Mouse (Mus musculus) hindbrain, embryonic 14.5 days (tissue): ENCODE results near the gene Zfp385c. TPM values are rescaled to one million over a fixed set of nuclear protein-coding genes. Genes with fewer than 3 reads are reported as not detected.

Source experiments
- ATAC-seq: fragments of 200-750 bp; cut with Nextera tagmentation; 2 replicates; pipeline ENCODE4 v1.8.0; 2017; ENCODE audit warnings: moderate number of reproducible peaks, mild to moderate bottlenecking, moderate TSS enrichment, moderate library complexity; ENCODE audit not compliant: low FRiP score
- DNase-seq: peaks from one replicate; pipeline ENCODE4 v3.0.0-alpha.2; 2015; ENCODE audit warnings: low spot score
- H3K27ac ChIP-seq: fragments of 300-500 bp; sonication (generic); 2 replicates; pipeline ENCODE4 v1.5.1; 2014; ENCODE audit warnings: mild to moderate bottlenecking, moderate library complexity
- H3K27me3 ChIP-seq: fragments of 300-500 bp; sonication (generic); 2 replicates; pipeline ENCODE4 v1.6.1; 2014; ENCODE audit warnings: mild to moderate bottlenecking, low read length, mixed read lengths; ENCODE audit not compliant: control insufficient read depth, insufficient read depth
- H3K36me3 ChIP-seq: fragments of 300-500 bp; sonication (generic); replicated peaks from 2 replicates; pipeline ENCODE4 v1.6.1; 2014; ENCODE audit not compliant: control insufficient read depth, insufficient read depth
- H3K4me1 ChIP-seq: fragments of 300-500 bp; sonication (generic); replicated peaks from 2 replicates; pipeline ENCODE4 v1.6.1; 2014; ENCODE audit warnings: antibody characterized with exemption, low read length, mixed read lengths; ENCODE audit not compliant: control insufficient read depth, insufficient read depth
- H3K4me2 ChIP-seq: fragments of 300-500 bp; sonication (generic); replicated peaks from 2 replicates; pipeline ENCODE4 v1.6.1; 2014; ENCODE audit warnings: mild to moderate bottlenecking, moderate library complexity
- H3K4me3 ChIP-seq: fragments of 300-500 bp; sonication (generic); replicated peaks from 2 replicates; pipeline ENCODE4 v1.5.1; 2014; ENCODE audit warnings: mild to moderate bottlenecking, low read length
- H3K9ac ChIP-seq: fragments of 300-500 bp; sonication (generic); 2 replicates; pipeline ENCODE4 v1.6.1; 2014
- H3K9me3 ChIP-seq: fragments of 300-500 bp; sonication (generic); 2 replicates; pipeline ENCODE4 v1.6.1; 2016; ENCODE audit warnings: low read length; ENCODE audit not compliant: control insufficient read depth
- WGBS: fragments of 180-500 bp; shearing (Covaris S2); extraction: QIAGEN DNeasy Blood & Tissue Kit; methylation state at CpG from one replicate; pipeline ENCODE4 v1.1.7; 2014; 5-methylcytosine and 5-hydroxymethylcytosine counted together
- polyA plus RNA-seq: library from polyadenylated mRNA; unstranded; fragments of >200 nt; fragmentation: Nextera tagmentation; extraction: Ambion mirVana; gene quantifications from 2 replicates; pipeline ENCODE4 v1.2.1, GENCODE M21; 2014

Zfp385c gene
- polyA plus RNA-seq, 1 experiment from 2014 or later = 0.20 TPM

GRCm38 (mm10) chr11:100730477-100731205, 38.4 kb upstream of the Zfp385c start:
- Histone ChIP-seq H3K4me3 (no peak overlapping the region), H3K4me2 (no peak overlapping the region), H3K9me3 (no peaks in the 10 kb centered on the region), H3K27ac (no peak overlapping the region), H3K27me3 (no peaks in the 10 kb centered on the region), H3K36me3 (peaks cover 13% of the 10 kb centered on the region), H3K9ac (no peak overlapping the region), H3K4me1 (no peaks in the 10 kb centered on the region)
- WGBS = 85% methylated on average over 6 of the region's 6 CpGs
- no peak for DNase-seq
- no peak for ATAC-seq

GRCm38 (mm10) chr11:100729976-100730375, 37.7 kb upstream of the Zfp385c start:
- H3K4me1 ChIP-seq = no peaks in the 10 kb centered on the region
- ATAC-seq (no peak), DNase-seq (no peak)
- H3K36me3 ChIP-seq = peaks cover 13% of the 10 kb centered on the region
- no peak overlapping the region for H3K4me3 ChIP-seq
- no peaks in the 10 kb centered on the region for H3K27me3 ChIP-seq
- H3K9ac ChIP-seq = no peak overlapping the region
- no peaks in the 10 kb centered on the region for H3K9me3 ChIP-seq
- WGBS = 90% methylated on average over 4 of the region's 4 CpGs
- no peak overlapping the region for H3K4me2 ChIP-seq
- H3K27ac ChIP-seq = no peak overlapping the region

- 92% methylated on average over 6 of the region's 6 CpGs for WGBS
- no peak for ATAC-seq
- Histone ChIP-seq H3K27ac (no peak overlapping the region), H3K9ac (no peak overlapping the region), H3K36me3 (peaks cover 13% of the 10 kb centered on the region), H3K4me3 (no peak overlapping the region), H3K4me1 (no peaks in the 10 kb centered on the region), H3K27me3 (no peaks in the 10 kb centered on the region), H3K4me2 (no peak overlapping the region), H3K9me3 (no peaks in the 10 kb centered on the region)
- DNase-seq = no peak
Observed at GRCm38 (mm10) chr11:100728601-100729000, 36.3 kb upstream of the Zfp385c start.

- Histone ChIP-seq H3K4me2 (no peak overlapping the region), H3K27me3 (no peaks in the 10 kb centered on the region), H3K4me3 (no peak overlapping the region), H3K9ac (no peak overlapping the region), H3K36me3 (peaks cover 13% of the 10 kb centered on the region), H3K4me1 (peaks cover 4% of the 10 kb centered on the region; the same call in 1 of the 2 replicates), H3K9me3 (no peaks in the 10 kb centered on the region), H3K27ac (no peak overlapping the region)
- WGBS = 91% methylated on average over 3 of the region's 3 CpGs
- DNase-seq (no peak), ATAC-seq (no peak)
Observed at GRCm38 (mm10) chr11:100727201-100727600, 34.9 kb upstream of the Zfp385c start.

GRCm38 (mm10) chr11:100724919-100725512, 32.8 kb upstream of the Zfp385c start:
- 67% methylated on average over 5 of the region's 5 CpGs for WGBS
- DNase-seq (no peak), ATAC-seq (no peak)
- no peaks in the 10 kb centered on the region for H3K9me3 ChIP-seq
- no peak overlapping the region for H3K9ac ChIP-seq
- H3K4me3 ChIP-seq = no peak overlapping the region
- peaks cover 13% of the 10 kb centered on the region for H3K36me3 ChIP-seq
- no peaks in the 10 kb centered on the region for H3K27me3 ChIP-seq
- H3K4me2 ChIP-seq = no peak overlapping the region
- H3K4me1 ChIP-seq = peaks cover 8% of the 10 kb centered on the region
- no peak overlapping the region for H3K27ac ChIP-seq

- no peak overlapping the region for H3K27ac ChIP-seq
Observed at GRCm38 (mm10) chr11:100722493-100723028, 30.3 kb upstream of the Zfp385c start.

GRCm38 (mm10) chr11:100721776-100722492, 29.7 kb upstream of the Zfp385c start:
- no peak overlapping the region for H3K4me3 ChIP-seq
- WGBS = 72% methylated on average over 8 of the region's 8 CpGs
- peak overlapping the region; percentile 20; the same call in 1 of the 2 replicates for H3K9ac ChIP-seq
- ATAC-seq (no peak), DNase-seq (no peak)
- H3K27me3 ChIP-seq = no peaks in the 10 kb centered on the region
- H3K9me3 ChIP-seq = no peaks in the 10 kb centered on the region
- no peak overlapping the region for H3K4me2 ChIP-seq
- H3K27ac ChIP-seq = peak overlapping the region; percentile 56; the same call in 1 of the 2 replicates
- peaks cover 8% of the 10 kb centered on the region for H3K4me1 ChIP-seq
- peaks cover 24% of the 10 kb centered on the region for H3K36me3 ChIP-seq

More at GRCm38 (mm10) chr11:100722493-100723028, 30.3 kb upstream of the Zfp385c start:
- no peak for DNase-seq
- 62% methylated on average over 2 of the region's 2 CpGs for WGBS
- Histone ChIP-seq H3K4me3 (no peak overlapping the region), H3K4me2 (no peak overlapping the region), H3K27me3 (no peaks in the 10 kb centered on the region), H3K4me1 (peaks cover 8% of the 10 kb centered on the region), H3K9ac (no peak overlapping the region), H3K9me3 (no peaks in the 10 kb centered on the region), H3K36me3 (peaks cover 17% of the 10 kb centered on the region)
- no peak for ATAC-seq

- H3K9ac ChIP-seq = peak overlapping the region; percentile 20; the same call in 1 of the 2 replicates
- H3K9me3 ChIP-seq = no peaks in the 10 kb centered on the region
- H3K4me3 ChIP-seq = no peak overlapping the region
- ATAC-seq = no peak
- no peak overlapping the region for H3K4me2 ChIP-seq
- 65% methylated on average over 4 of the region's 4 CpGs for WGBS
- H3K4me1 ChIP-seq = peaks cover 8% of the 10 kb centered on the region
- H3K27ac ChIP-seq = peak overlapping the region; percentile 56
- H3K36me3 ChIP-seq = peaks cover 30% of the 10 kb centered on the region
- no peaks in the 10 kb centered on the region for H3K27me3 ChIP-seq
- DNase-seq = no peak
Observed at GRCm38 (mm10) chr11:100721254-100721653, 29.0 kb upstream of the Zfp385c start.

GRCm38 (mm10) chr11:100720345-100720744, 28.1 kb upstream of the Zfp385c start:
- DNase-seq (no peak), ATAC-seq (no peak)
- 83% methylated on average over 5 of the region's 5 CpGs for WGBS
- Histone ChIP-seq H3K36me3 (peaks cover 39% of the 10 kb centered on the region), H3K9me3 (no peaks in the 10 kb centered on the region), H3K4me2 (no peak overlapping the region), H3K4me1 (peaks cover 8% of the 10 kb centered on the region), H3K9ac (no peak overlapping the region; the same call in 1 of the 2 replicates), H3K27me3 (no peaks in the 10 kb centered on the region), H3K27ac (peak overlapping the region; percentile 56; the same call in 1 of the 2 replicates), H3K4me3 (no peak overlapping the region)
